Mouse (Mus musculus) hematopoietic stem cell, adult 5-6 weeks (primary cell): ENCODE measurements at regions not wholly inside any gene's neighbourhood (a gene's known extent, or its start where the extent isn't known, plus 50 kb on each side); places are given as distances from the start of the nearest gene placed in this dataset.
"Not testable (repeated sequence)": the region's sequence is repeated elsewhere in the genome, so short reads cannot be mapped to it uniquely, and the experiment has no call there.

Experiments
- ATAC-seq, 2 experiments: fragments of 125-278 bp in 1 of 2; replicated peaks in 1 of 2; 2 replicates each; pipeline ENCODE4 v1.8.0; 2016 to 2017; ENCODE audit warnings: inconsistent platforms in 2 of 2, mild to moderate bottlenecking in 2 of 2, moderate number of reproducible peaks in 2 of 2, low read depth in 1 of 2, moderate TSS enrichment in 1 of 2; ENCODE audit not compliant: low FRiP score in 2 of 2, poor library complexity in 2 of 2, severe bottlenecking in 2 of 2, insufficient read depth in 1 of 2, low TSS enrichment in 1 of 2

DNA sequence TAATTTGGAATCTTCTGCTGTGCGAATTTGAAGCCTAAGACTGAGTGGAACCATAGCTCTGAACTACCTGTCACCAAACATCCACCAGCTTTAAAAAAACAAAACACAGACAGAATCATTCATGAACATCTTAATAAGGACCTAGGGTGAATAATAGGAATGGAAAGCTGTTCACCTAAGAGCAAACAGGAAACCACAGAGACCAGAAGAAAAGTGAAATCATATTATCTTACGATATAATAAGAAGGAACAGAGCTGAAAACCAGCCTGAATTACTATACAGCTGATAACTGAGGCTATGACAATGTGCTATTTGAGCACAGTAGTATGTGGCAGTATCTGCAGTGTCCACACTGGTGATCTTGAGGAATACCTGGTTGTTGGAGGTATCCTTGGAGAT lies 980.3 kb upstream of the Zfp386 start:
- no peak for ATAC-seq

DNA sequence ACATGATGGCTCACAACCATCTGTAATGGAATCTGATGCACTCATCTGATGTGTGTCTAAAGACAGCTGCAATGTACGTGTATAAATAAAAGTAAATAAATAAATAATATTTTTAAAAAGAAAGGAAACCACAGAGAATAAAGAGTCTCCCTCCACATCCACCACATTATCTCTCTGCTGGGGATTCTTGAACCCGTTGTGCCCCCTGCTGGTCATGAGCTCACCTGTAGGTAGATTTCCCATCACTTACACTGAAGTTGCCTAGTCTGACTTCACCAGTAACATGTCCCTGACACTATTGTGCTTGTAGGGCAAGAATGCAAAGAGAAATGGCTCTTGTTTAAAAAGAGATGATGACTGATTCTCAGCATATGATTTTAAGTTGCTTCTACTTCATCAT lies 956.1 kb upstream of the Zfp386 start:
- ATAC-seq: not testable (repeated sequence)

DNA sequence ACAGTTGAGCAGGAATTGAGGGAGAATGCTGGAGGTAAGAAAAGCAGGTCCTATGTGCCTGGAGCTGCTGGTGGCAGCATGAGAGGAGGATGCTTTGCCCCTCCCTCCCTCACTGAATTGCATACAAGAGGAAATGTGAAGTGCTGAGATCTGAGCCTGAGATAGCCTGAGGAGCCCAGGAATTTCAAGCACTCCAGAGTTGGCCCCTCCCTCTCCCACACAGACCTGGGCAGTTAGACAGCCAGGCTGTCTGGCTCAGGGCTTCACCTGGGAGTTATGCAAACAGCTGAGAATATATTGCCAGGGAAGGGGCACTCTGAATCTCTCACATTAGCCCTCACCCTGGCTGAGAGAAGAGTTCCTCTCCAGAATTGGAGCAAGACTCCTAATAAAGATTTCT lies 937.8 kb upstream of the Zfp386 start:
- no peak for ATAC-seq

DNA sequence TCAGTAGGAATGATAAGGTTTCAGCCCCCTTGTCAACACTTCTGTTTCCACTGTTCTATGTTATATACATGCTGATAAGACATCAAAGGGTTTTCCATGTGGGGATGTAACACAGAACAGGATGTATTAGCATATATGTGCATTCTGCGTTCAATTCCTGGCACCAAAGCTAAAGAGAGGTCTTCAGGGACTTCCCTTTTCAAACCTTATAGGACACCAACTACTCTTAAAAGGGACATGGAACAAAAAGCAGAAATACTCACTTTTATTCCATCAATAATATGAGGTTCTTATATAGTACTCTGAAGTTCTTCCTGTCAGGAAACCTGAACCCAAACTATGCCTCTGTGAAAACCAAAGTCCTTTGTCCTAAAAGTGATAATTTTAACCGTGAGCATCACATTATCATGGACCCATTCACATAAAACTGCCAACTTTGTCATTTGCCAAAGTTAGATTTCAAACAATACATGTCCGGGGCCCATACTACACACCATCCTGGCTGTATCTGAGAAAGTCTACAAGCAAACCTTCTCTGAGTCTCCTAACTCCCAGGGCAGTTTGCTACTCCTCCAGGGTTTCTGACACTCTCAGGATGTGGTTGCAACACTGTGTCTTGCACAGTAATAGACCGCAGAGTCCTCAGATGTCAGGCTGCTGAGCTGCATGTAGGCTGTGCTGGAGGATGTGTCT lies 928.2 kb upstream of the Zfp386 start:
- peak; percentile 22 to 45; a peak in 3 of 4 replicates for ATAC-seq

DNA sequence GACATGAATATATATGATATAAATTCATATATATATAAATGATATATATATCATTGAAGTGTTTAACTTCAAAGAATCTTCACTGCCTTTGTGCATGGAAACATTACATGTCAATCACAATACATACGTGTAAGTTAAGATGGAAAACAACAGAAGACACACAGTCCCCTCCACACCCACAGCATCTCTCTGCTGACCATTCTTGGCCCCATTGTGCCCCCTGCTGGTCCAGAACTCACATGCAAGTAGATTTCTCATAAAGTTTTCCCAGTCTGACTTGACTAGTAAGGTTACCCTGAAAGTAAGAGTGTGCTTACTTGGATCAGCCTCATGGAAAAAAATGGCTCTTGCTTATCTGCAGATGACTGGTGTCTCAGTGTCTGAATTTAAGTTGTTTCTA lies 926.3 kb upstream of the Zfp386 start:
- no peak for ATAC-seq

DNA sequence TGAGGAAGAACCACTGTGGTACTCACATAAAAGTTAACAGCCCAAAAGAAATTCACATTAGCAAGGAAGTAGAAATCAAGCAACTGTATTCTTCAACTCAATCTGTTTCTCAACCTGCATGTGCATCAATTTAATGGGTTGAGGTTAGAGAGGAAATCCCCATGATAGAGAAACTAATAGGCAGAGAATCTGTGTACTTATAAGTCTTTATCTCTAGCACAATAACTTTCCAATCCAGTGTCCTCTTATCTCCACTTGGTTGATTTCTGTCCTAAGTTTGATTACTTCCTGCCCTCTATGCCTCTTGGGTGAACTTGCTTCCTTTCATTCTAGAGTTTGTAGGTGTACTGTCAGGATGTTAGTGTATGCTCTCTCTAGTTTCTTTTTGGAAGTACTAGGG lies 925.6 kb upstream of the Zfp386 start:
- no peak for ATAC-seq

DNA sequence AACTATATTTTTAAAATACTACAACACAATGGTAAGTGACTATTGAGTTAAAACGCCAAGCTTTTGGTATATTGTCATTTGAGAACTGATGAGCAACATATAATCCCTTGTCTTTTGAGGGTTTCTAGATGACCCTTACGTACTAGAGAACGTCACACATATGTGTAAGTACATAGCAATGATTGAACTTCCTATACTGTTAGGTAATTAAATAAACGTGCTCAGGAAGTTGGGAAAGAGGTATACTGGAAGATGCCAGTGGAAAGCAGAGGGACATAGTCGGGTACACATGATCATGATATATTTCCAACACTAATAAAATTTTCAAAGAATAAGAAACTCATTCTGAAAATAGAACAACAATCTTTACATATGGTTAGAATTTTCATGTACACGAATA lies 914.6 kb upstream of the Zfp386 start:
- not testable (repeated sequence) for ATAC-seq

DNA sequence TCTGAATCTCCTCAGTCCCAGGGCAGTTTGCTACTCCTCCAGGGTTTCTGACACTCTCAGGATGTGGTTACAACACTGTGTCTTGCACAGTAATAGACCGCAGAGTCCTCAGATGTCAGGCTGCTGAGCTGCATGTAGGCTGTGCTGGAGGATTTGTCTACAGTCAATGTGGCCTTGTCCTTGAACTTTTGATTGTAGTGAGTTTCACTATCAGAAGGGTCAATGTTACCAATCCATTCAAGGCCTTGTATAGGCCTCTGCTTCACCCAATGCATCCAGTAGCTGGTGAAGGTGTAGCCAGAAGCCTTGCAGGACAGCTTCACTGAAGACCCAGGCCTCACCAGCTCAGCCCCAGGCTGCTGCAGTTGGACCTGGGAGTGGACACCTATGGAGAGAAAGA lies 902.1 kb upstream of the Zfp386 start:
- not testable (repeated sequence) for ATAC-seq

DNA sequence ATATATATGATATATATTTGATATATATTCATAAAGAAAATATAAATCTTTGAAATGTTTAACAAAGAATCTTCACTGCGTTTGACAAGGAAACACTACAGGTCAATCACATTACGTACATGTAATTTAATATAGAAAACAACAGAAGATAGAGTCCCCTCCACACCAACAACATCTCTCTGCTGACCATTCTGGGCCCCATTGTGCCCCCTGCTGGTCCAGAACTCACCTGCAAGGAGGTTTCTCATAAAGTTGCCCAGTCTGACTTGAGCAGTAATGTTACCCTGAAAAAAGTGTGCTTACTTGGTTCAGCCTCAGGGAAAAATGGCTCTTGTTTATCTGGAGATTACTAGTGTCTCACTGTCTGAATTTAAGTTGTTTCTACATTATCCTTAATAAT lies 901.1 kb upstream of the Zfp386 start:
- not testable (repeated sequence) for ATAC-seq

DNA sequence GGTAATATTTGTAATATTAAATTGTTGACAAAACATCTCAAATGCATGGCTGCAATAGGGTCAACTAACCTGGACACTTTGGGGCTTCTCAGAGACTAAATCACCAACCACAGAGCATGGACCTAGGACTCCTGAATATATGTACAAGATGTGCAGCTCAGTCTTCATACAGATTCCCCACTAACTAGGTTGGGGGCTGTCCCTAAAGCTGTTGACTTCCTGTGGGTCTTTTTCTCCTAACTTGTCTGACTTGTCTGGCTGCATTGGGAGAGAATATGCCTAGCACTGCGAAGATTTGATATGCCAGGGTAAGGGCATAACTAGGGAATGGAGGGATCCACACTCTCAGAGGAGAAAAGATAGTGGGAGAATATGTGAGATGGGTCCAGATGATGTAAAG lies 895.6 kb upstream of the Zfp386 start:
- ATAC-seq: not testable (repeated sequence)

DNA sequence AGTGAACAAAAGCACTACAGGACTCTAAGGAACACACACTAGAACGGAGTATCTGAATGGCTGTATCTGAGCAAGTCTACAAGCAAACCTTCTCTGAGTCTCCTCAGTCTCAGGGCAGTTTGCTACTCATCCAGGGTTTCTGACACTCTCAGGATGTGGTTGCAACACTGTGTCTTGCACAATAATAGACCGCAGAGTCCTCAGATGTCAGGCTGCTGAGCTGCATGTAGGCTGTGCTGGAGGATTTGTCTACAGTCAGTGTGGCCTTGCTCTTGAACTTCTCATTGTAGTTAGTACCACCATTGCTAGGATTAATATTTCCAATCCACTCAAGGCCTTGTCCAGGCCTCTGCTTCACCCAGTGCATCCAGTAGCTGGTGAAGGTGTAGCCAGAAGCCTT lies 889.3 kb upstream of the Zfp386 start:
- ATAC-seq: not testable (repeated sequence)

DNA sequence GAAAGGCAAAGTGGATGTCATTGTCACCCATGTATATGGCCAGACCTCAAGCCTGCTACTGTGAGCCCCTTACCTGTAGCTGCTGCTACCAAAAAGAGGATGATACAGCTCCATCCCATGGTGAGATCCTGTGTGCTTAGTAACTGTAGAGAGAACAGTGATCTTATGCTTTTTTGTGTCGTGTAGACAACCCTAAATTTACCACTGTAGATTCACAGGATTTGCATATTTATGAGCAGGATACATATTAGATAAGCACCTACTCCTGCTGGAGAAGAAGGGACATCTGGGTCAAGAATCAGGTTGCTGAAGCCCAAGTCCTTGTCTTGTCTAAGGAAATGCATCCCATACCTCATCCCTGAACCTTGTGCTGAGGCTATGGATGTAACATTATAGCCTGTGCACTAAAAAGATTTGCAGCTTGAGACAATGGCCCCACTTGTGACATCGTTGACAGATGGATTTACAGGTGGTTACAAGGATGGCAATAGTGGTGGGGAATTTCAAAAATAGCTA lies 888.7 kb upstream of the Zfp386 start:
- ATAC-seq: not testable (repeated sequence)

DNA sequence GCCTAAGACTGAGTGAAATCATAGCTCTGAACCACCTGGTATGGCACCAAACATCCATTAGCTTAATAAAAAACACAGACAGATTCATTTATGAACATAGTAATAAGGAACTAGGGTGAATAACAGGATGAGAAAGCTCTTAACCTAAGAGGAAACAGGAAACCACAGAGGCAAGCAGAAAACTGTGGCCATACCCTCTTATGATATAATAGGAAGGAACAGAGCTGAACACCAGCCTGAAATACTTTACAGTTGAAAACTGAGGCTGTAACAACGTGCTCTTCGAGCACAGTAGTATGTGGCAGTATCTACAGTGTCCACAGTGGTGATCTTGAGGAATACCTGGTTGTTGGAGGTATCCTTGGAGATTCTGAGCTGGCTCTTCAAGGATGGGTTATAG lies 882.0 kb upstream of the Zfp386 start:
- peak; percentile 94 to 96 for ATAC-seq

DNA sequence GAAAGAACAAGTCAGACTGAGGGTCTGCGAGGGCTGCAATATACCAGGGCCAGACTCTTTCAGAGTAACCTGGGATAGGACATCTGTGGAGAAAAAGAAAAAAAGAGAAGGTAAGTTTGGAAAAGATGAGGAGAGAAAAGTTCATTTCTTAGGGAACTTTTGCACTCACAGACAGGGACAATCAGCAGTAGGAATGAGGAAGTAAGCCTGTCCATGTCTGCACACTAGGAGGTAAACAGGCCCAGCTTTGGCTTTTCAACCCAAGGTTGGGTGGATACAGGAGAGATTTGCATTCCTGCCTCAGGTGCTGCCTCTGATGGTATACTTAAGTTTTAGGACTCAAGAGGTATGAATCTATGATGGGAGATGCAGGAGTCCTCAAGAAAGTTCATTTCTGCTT lies 881.5 kb upstream of the Zfp386 start:
- ATAC-seq: peak in 1 of 2 experiments; percentile 56; a peak in 1 of 4 replicates

DNA sequence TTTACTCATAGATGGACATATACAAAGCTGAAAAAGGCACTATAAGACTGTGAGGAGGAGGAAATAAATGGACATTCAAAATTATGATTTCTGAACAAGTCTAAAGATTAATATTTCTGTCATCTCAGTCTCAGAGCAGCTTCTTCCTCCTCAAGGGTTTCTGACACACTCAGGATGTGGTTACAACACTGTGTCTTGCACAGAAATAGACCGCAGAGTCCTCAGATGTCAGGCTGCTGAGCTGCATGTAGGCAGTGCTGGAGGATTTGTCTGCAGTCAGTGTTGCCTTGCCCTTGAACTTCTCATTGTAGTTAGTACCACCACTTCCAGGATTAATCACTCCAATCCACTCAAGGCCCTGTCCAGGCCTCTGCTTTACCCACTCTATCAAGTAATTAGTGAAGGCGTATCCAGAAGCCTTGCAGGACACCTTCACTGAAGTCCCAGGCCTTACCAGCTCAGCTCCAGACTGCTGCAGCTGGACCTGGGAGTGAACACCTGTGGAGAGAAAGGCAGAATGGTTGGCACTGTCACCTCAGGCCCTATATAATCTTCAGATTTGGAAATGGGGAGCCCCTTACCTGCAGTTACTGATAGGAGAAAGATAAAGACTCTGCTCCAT lies 853.9 kb upstream of the Zfp386 start:
- peak; percentile 62 to 67; a peak in 3 of 4 replicates for ATAC-seq

DNA sequence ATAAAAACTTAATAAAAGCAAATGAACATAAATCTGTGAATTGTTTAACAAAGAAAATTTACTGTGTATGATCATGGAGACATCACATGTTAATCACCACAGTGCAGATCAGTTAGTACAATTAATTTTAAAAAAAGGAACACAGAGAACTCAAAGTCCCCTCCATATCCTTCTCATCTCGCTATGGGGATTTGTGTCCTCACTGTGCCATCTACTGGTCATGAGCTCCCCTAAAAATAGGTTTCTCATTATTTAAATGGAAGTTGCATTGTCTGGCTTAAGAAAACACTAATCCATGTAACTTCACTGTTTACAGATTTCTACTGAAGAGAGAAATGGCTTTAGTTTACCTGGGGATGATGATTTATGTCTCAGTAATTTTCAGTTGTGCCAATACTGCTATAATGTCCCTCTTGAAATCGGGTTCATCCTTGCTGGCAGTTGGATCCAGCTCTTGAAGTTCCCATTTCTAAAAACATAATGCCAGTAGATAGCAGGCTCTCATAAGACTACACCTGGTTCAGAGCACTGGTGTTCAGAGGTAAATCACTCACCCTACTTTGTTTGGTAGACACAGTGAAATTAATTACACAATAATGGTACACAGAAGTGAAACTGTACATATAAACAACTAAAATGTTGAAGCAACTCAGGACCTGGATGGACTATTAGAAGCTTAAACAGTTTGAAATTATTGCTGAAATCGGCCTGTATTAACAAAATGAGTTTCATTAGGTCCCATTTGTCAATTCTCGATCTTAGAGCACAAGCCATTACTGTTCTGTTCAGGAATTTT lies 850.0 kb upstream of the Zfp386 start:
- ATAC-seq: peak in 1 of 2 experiments; percentile 62; a peak in 1 of 4 replicates

DNA sequence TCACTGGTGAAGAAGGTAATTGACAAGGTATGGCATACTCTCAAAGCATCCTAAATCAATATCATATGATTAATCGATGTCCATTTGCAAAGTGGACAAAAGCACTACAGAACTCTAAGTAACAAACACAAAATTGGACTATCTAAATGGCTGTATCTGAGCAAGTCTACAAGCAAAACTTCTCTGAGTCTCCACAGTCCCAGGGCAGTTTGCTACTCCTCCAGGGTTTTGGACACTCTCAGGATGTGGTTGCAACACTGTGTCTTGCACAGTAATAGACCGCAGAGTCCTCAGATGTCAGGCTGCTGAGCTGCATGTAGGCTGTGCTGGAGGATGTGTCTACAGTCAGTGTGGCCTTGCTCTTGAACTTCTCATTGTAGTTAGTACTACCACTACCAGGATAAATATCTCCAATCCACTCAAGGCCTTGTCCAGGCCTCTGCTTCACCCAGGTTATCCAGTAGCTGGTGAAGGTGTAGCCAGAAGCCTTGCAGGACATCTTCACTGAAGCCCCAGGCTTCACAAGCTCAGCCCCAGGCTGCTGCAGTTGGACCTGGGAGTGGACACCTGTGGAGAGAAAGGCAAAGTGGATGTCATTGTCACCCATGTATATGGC lies 839.6 kb upstream of the Zfp386 start:
- not testable (repeated sequence) for ATAC-seq

DNA sequence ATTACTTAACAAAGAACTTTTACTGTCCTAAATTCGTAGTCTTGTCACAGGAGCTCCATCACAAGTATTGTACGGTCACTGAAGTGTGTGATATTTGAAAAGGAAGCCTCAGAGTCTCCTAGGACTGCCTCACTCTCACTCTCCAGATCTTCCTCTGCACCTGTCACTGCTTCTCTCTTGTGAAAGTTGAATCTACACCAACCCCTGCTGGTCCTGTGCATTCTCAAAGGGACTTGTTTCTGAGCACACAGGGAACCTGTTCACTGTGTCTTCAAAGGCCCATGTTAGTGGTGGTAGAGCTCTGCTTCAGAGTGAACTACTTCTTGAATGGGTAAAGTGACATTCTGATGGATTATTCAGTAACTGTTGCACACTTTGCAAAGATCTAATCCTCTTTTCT lies 824.9 kb upstream of the Zfp386 start:
- ATAC-seq: no peak
